Mouse (Mus musculus) MEL (cell line): Measurements from ENCODE around the gene Rnf220. TPM values are rescaled to one million over a fixed set of nuclear protein-coding genes. Genes with fewer than 3 reads are reported as not detected.

Experiments used
- DNase-seq: peaks from one replicate; pipeline ENCODE4 v3.0.0; 2011; ENCODE audit warnings: low read depth, low spot score
- H3K27ac ChIP-seq: 2 replicates; pipeline ENCODE4 v1.5.1; 2012; ENCODE audit warnings: low read depth, mild to moderate bottlenecking, control low read depth, low read length, moderate library complexity; ENCODE audit not compliant: control insufficient read depth
- H3K27me3 ChIP-seq, 2 experiments: fragments of 150-350 bp in 1 of 2; sonication (generic) in 1 of 2; 2 replicates each; pipeline ENCODE4 v1.6.1; 2012; ENCODE audit warnings: low read length in 2 of 2, mild to moderate bottlenecking in 2 of 2, improper control_type of control experiment in 1 of 2, moderate library complexity in 1 of 2; ENCODE audit not compliant: insufficient read depth in 2 of 2, control insufficient read depth in 1 of 2
- H3K36me3 ChIP-seq, 2 experiments: 2 replicates each; pipeline ENCODE4 v1.6.1; 2012 to 2014; ENCODE audit warnings: low read length in 2 of 2, improper control_type of control experiment in 1 of 2, inconsistent platforms in 1 of 2, mild to moderate bottlenecking in 1 of 2; ENCODE audit not compliant: insufficient read depth in 2 of 2, control insufficient read depth in 1 of 2
- H3K4me1 ChIP-seq, 2 experiments: fragments of 150-350 bp in 1 of 2; sonication (generic) in 1 of 2; 2 replicates each; pipeline ENCODE4 v1.6.1; 2012; ENCODE audit warnings: low read length in 2 of 2, improper control_type of control experiment in 1 of 2, mild to moderate bottlenecking in 1 of 2; ENCODE audit not compliant: insufficient read depth in 2 of 2, control insufficient read depth in 1 of 2
- H3K4me3 ChIP-seq, 2 experiments: fragments of 150-350 bp in 1 of 2; sonication (generic) in 1 of 2; 2 replicates each; pipeline ENCODE4 v1.5.1; 2012; ENCODE audit warnings: low read depth in 2 of 2, low read length in 2 of 2, mild to moderate bottlenecking in 2 of 2, moderate library complexity in 2 of 2, control low read depth in 1 of 2, improper control_type of control experiment in 1 of 2; ENCODE audit not compliant: control insufficient read depth in 1 of 2, insufficient read depth in 1 of 2
- H3K79me2 ChIP-seq: 2 replicates; pipeline ENCODE4 v1.6.1; 2012; ENCODE audit warnings: mild to moderate bottlenecking, low read length, moderate library complexity; ENCODE audit not compliant: control insufficient read depth, poor library complexity, insufficient read depth
- H3K9ac ChIP-seq: 2 replicates; pipeline ENCODE4 v1.6.1; 2012; ENCODE audit warnings: low read depth, mild to moderate bottlenecking, control low read depth, low read length, moderate library complexity; ENCODE audit not compliant: control insufficient read depth, poor library complexity, severe bottlenecking
- H3K9me3 ChIP-seq: fragments of 150-350 bp; sonication (generic); replicated peaks from 2 replicates; pipeline ENCODE4 v1.6.1; 2012; ENCODE audit warnings: mild to moderate bottlenecking, low read length, improper control_type of control experiment, moderate library complexity; ENCODE audit not compliant: insufficient read depth
- BHLHE40 ChIP-seq: IDR thresholded peaks from 2 replicates; pipeline ENCODE4 v1.6.1; 2012; ENCODE audit warnings: low read depth, mild to moderate bottlenecking, inconsistent platforms, low read length, improper control_type of control experiment, borderline replicate concordance
- CHD2 ChIP-seq: IDR thresholded peaks from 2 replicates; pipeline ENCODE4 v1.6.1; 2011; ENCODE audit warnings: low read length, improper control_type of control experiment
- CTCF ChIP-seq, 3 experiments: IDR thresholded peaks in 2 of 3; conservative IDR thresholded peaks in 1 of 3; 2 replicates each; pipeline ENCODE4 v1.5.1; 2011 to 2012; ENCODE audit warnings: low read length in 3 of 3, low read depth in 2 of 3, mild to moderate bottlenecking in 2 of 3, improper control_type of control experiment in 1 of 3, inconsistent platforms in 1 of 3, mixed read lengths in 1 of 3, moderate library complexity in 1 of 3; ENCODE audit not compliant: control insufficient read depth in 1 of 3, insufficient read depth in 1 of 3, poor library complexity in 1 of 3, severe bottlenecking in 1 of 3
- E2F4 ChIP-seq: IDR thresholded peaks from 2 replicates; pipeline ENCODE4 v1.6.1; 2011; ENCODE audit warnings: low read depth, low read length, improper control_type of control experiment, borderline replicate concordance
- GABPA ChIP-seq: IDR thresholded peaks from 2 replicates; pipeline ENCODE4 v1.6.1; 2012; ENCODE audit warnings: low read depth, mild to moderate bottlenecking, inconsistent platforms, low read length, improper control_type of control experiment, moderate library complexity
- GATA1 ChIP-seq: IDR thresholded peaks from 2 replicates; pipeline ENCODE4 v1.6.1; 2011; ENCODE audit warnings: low read depth, low read length, improper control_type of control experiment
- HCFC1 ChIP-seq: IDR thresholded peaks from 2 replicates; pipeline ENCODE4 v1.6.1; 2012; ENCODE audit warnings: low read depth, mild to moderate bottlenecking, inconsistent platforms, low read length, improper control_type of control experiment, moderate library complexity
- JUND ChIP-seq: IDR thresholded peaks from 2 replicates; pipeline ENCODE4 v1.6.1; 2011; ENCODE audit warnings: low read depth, mild to moderate bottlenecking, improper control_type of control experiment, low read length
- KAT2A ChIP-seq: conservative IDR thresholded peaks from 2 replicates; pipeline ENCODE4 v1.6.1; 2012; ENCODE audit warnings: low read depth, low read length, improper control_type of control experiment, inconsistent platforms
- MAFK ChIP-seq: IDR thresholded peaks from 2 replicates; pipeline ENCODE4 v1.6.1; 2011; ENCODE audit warnings: low read depth, mild to moderate bottlenecking, low read length, improper control_type of control experiment, borderline replicate concordance
- MEF2A ChIP-seq: IDR thresholded peaks from 2 replicates; pipeline ENCODE4 v1.6.1; 2014; ENCODE audit warnings: low read depth, mild to moderate bottlenecking, inconsistent platforms, low read length, improper control_type of control experiment; ENCODE audit not compliant: poor library complexity, insufficient replicate concordance, severe bottlenecking; ENCODE audit errors: extremely low read depth
- MYB ChIP-seq: IDR thresholded peaks from 2 replicates; pipeline ENCODE4 v1.6.1; 2011; ENCODE audit warnings: mild to moderate bottlenecking, low read depth, low read length, improper control_type of control experiment
- NELFE ChIP-seq: IDR thresholded peaks from 2 replicates; pipeline ENCODE4 v1.6.1; 2011; ENCODE audit warnings: low read depth, low read length, improper control_type of control experiment
- NRF1 ChIP-seq: IDR thresholded peaks from 2 replicates; pipeline ENCODE4 v1.6.1; 2014; ENCODE audit warnings: low read depth, mild to moderate bottlenecking, inconsistent platforms, low read length, improper control_type of control experiment, moderate library complexity; ENCODE audit not compliant: poor library complexity, insufficient read depth, severe bottlenecking
- POLR2A ChIP-seq, 2 experiments: IDR thresholded peaks; 2 replicates each; pipeline ENCODE4 v1.6.1; 2011 to 2012; ENCODE audit warnings: low read length in 2 of 2, mild to moderate bottlenecking in 2 of 2, control low read depth in 1 of 2, improper control_type of control experiment in 1 of 2, low read depth in 1 of 2, moderate library complexity in 1 of 2; ENCODE audit not compliant: control insufficient read depth in 1 of 2, insufficient read depth in 1 of 2, poor library complexity in 1 of 2
- POLR2AphosphoS2 ChIP-seq: IDR thresholded peaks from 2 replicates; pipeline ENCODE4 v1.6.1; 2011; ENCODE audit warnings: low read length, improper control_type of control experiment
- RAD21 ChIP-seq: IDR thresholded peaks from 2 replicates; pipeline ENCODE4 v1.6.1; 2011; ENCODE audit warnings: mild to moderate bottlenecking, low read depth, low read length, improper control_type of control experiment
- SIN3A ChIP-seq: IDR thresholded peaks from 2 replicates; pipeline ENCODE4 v1.6.1; 2012; ENCODE audit warnings: low read length, improper control_type of control experiment, inconsistent platforms
- SMC3 ChIP-seq: IDR thresholded peaks from 2 replicates; pipeline ENCODE4 v1.6.1; 2011; ENCODE audit warnings: low read depth, low read length, improper control_type of control experiment
- TBP ChIP-seq: IDR thresholded peaks from 2 replicates; pipeline ENCODE4 v1.8.0; 2011; ENCODE audit warnings: low read depth, low read length, improper control_type of control experiment
- USF1 ChIP-seq: IDR thresholded peaks from 2 replicates; pipeline ENCODE4 v1.6.1; 2014; ENCODE audit warnings: low read depth, mild to moderate bottlenecking, inconsistent platforms, low read length, improper control_type of control experiment, moderate library complexity
- USF2 ChIP-seq, 2 experiments: IDR thresholded peaks; 2 replicates each; pipeline ENCODE4 v1.6.1; 2011 to 2012; ENCODE audit warnings: improper control_type of control experiment in 2 of 2, low read length in 2 of 2, borderline replicate concordance in 1 of 2, inconsistent platforms in 1 of 2, low read depth in 1 of 2, mild to moderate bottlenecking in 1 of 2; ENCODE audit not compliant: insufficient read depth in 1 of 2
- ZKSCAN1 ChIP-seq: IDR thresholded peaks from 2 replicates; pipeline ENCODE4 v1.6.1; 2012; ENCODE audit warnings: low read depth, mild to moderate bottlenecking, inconsistent platforms, low read length, improper control_type of control experiment, moderate library complexity
- ZMIZ1 ChIP-seq: IDR thresholded peaks from 2 replicates; pipeline ENCODE4 v1.6.1; 2012; ENCODE audit warnings: low read depth, mild to moderate bottlenecking, inconsistent platforms, low read length, improper control_type of control experiment, moderate library complexity
- polyA plus RNA-seq, 2 experiments: library from polyadenylated mRNA; stranded (reverse) in 1 of 2; unstranded in 1 of 2; fragments of >175 nt in 1 of 2; fragments of >200 nt in 1 of 2; gene quantifications; 2 replicates each; pipeline versions ENCODE4 v1.2.1 to v1.2.4; 2012; ENCODE audit warnings: low replicate concordance in 2 of 2, low read depth in 1 of 2; ENCODE audit not compliant: insufficient read length in 2 of 2, insufficient read depth in 1 of 2, missing spikeins in 1 of 2
- total RNA-seq: library from RNA; depleted of rRNA; stranded (reverse); fragments of 300-350 nt; gene quantifications from 2 replicates; pipeline ENCODE4 v1.2.3, GENCODE M21; 2012

The Rnf220 gene
- total and polyA plus RNA-seq, 3 experiments = 121 to 201 TPM; not detected in 1

DNA sequence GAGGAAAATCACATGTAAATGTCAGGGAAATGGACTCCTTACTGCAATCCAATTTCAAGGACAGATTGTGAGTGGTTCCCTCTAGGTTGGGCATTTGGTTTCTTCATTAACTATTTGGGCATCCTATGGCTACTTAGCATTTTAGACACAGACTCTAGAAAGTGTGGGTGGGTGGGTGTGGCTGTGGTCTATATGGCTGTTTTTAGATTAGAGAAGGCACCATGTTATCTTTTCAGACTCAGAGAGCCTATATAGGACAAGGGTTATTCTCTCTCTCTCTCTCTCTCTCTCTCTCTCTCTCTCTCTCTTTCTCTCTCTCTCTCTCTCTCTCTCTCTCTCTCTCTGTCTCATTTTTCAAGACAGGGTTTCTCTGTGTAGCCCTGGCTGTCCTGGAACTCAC is 20.5 kb downstream of the Rnf220 start (continued):
- TF ChIP-seq BHLHE40 (peak; percentile 39; the same call in 1 of the 2 replicates), NRF1 (no peak), SIN3A (peak; percentile 77), POLR2A (IDR thresholded peaks at IDR 0.05; ENCODE audit: control insufficient read depth in 1 of 2, insufficient read depth in 1 of 2, low read depth in 1 of 2, low read length in 2 of 2, poor library complexity in 1 of 2) (0 out of 4 replicates have a peak, but pooled peaks of 1 of the 2 experiments have one; percentile 2), ZMIZ1 (no peak), GABPA (no peak)
- TF ChIP-seq, all 39 proteins: peak for 17

DNA sequence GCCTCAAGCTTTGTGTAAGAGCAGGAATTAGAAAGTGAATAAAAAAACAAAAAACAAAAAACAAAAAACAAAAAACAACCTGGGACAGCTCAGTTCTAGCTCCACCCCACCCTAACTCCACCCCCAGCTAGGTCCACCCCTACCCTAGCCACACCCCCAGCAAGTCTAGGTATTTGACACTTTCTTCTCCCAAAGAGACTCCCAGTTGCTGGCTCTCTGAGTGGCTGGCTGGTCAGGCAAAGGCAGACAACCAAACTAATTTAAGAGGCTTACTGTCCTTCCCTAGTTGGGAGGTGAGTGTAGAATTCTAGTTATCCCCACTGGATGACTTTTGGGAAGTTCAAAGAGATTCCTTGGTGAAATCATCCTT is 22.9 kb downstream of the Rnf220 start:
- H3K4me3 ChIP-seq = peak overlapping the region; percentile 54 to 63
- H3K27ac ChIP-seq = peak overlapping the region; percentile 98
- no peaks in the 10 kb centered on the region for H3K27me3 ChIP-seq
- peaks cover 0 to 44% of the 10 kb centered on the region in 2 experiments; a peak in 2 of 4 replicates for H3K36me3 ChIP-seq
- H3K9me3 ChIP-seq = no peaks in the 10 kb centered on the region
- H3K79me2 ChIP-seq = no peaks in the 10 kb centered on the region
- peak; percentile 43 for TF ChIP-seq NELFE
- TF ChIP-seq ZMIZ1 = peak; percentile 41; the same call in 1 of the 2 replicates
- no peak for TF ChIP-seq SMC3
- TF ChIP-seq USF1 = no peak
- TF ChIP-seq RAD21 = no peak
- peak in 1 of 2 experiments; percentile 58; a peak in 1 of 4 replicates for TF ChIP-seq POLR2A (IDR thresholded peaks at IDR 0.05; ENCODE audit: control insufficient read depth in 1 of 2, insufficient read depth in 1 of 2, low read depth in 1 of 2, low read length in 2 of 2, poor library complexity in 1 of 2)
- TF ChIP-seq TBP = 0 out of 2 replicates have a peak, but pooled peaks have one; percentile 53
- no peak for TF ChIP-seq BHLHE40
- no peak for TF ChIP-seq GATA1
- peak; percentile 10; the same call in 1 of the 2 replicates for TF ChIP-seq SIN3A
- H3K4me1 ChIP-seq = peaks cover 10 to 51% of the 10 kb centered on the region in 2 experiments
- H3K9ac ChIP-seq = peak overlapping the region; percentile 78
- DNase-seq = peak; percentile 84

DNA sequence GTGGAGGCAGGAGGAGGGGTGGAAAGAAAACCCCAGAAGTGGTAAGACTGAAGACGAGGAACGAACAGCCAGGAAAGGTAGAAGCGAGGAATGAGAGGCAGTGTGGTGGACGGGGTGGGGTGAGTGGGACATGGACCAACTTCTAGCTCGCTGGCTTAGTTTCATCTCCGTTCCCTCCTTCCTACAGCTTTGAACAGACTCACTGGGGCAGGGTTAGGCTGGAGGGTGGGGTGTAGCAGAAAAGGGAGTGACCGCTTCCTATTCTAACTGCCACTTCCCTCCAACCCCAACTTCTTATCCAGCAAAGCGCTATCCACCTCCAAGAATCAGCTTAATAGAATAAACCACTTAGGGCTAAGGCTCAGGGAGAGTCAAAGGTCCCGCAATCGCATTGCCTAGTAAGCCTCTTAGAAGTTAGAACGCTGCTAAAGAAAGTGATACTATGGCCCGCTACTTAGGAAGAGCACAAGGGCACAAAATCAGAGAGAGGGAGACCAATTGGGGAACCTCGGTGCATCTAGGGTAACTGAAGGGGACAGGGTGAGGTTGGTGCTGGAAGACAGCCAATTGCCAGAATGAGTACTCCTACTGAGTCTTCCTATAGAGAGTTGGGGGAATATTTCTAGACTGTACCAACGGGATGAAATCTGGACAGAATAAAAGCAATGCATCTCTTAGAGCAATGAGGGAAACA is 23.4 kb downstream of the Rnf220 start:
- Histone ChIP-seq H3K4me1 (peaks cover 5 to 46% of the 10 kb centered on the region in 2 experiments), H3K27me3 (no peaks in the 10 kb centered on the region), H3K36me3 (peaks cover 0 to 38% of the 10 kb centered on the region in 2 experiments; a peak in 2 of 4 replicates), H3K79me2 (no peaks in the 10 kb centered on the region), H3K4me3 (peak overlapping the region; percentile 54 to 63), H3K9ac (peak overlapping the region; percentile 78), H3K27ac (peak overlapping the region; percentile 98), H3K9me3 (no peaks in the 10 kb centered on the region)
- DNase-seq = peak; percentile 92
- TF ChIP-seq KAT2A (no peak), POLR2A (IDR thresholded peaks at IDR 0.05; ENCODE audit: control insufficient read depth in 1 of 2, insufficient read depth in 1 of 2, low read depth in 1 of 2, low read length in 2 of 2, poor library complexity in 1 of 2) (peak; percentile 63 to 93), SIN3A (peak; percentile 43), USF2 (IDR thresholded peaks at IDR 0.05; ENCODE audit: borderline replicate concordance in 1 of 2, insufficient read depth in 1 of 2, low read depth in 1 of 2, low read length in 2 of 2) (no peak), ZKSCAN1 (no peak), POLR2AphosphoS2 (peak; percentile 43; the same call in 1 of the 2 replicates), E2F4 (no peak), CHD2 (no peak), RAD21 (no peak), USF1 (no peak), MYB (peak; percentile 89), ZMIZ1 (peak; percentile 49; the same call in 1 of the 2 replicates), NRF1 (no peak), NELFE (peak; percentile 79), JUND (no peak), GATA1 (peak; percentile 28; the same call in 1 of the 2 replicates), CTCF (IDR thresholded peaks at IDR 0.05 in 2 of 3, conservative IDR thresholded peaks at IDR 0.05 in 1 of 3; ENCODE audit: control insufficient read depth in 1 of 3, insufficient read depth in 1 of 3, low read depth in 2 of 3, low read length in 3 of 3, poor library complexity in 1 of 3, severe bottlenecking in 1 of 3) (no peak), HCFC1 (no peak), MAFK (no peak), MEF2A (no peak)
